Mouse (Mus musculus) embryo, embryonic 10.5 days (tissue): ENCODE data around the gene Omd.

Source experiments
- DNase-seq: peaks from one replicate; pipeline ENCODE4 v3.0.0-alpha.2; 2015; ENCODE audit warnings: low spot score

The Omd gene

DNA sequence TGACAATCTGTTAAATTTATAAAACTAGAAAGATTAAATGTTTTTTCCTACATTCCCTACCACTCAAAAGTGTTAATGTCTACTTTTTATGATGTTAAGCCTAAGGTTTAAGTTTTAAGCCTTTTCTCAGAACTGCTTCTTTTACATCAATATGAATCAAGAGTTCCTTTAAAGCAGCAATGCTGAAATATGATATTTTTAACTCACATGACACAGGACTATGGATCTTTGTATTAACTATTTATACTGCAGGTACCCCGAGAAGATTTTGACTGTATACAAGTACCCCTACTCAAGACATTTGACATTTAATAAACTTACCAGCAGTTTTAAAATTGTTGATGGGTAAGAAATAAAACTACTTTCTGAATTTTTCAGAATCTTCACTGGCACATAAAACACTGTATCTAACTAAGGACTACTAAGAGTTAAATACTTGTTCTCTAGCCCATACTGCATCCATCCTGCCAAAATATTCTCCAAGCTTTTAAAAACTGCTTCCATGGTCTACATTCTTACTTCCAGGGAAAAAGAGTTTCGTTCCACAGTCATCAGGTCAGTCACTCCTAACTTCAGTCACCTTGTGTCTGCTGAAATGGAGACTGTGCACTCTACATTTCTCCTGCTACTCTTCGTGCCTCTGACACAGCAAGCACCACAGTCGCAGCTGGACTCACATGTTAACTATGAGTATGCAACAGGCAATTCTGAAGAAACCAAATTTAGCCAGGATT lies 26.5 kb downstream of the Omd start:
- no peak for DNase-seq

DNA sequence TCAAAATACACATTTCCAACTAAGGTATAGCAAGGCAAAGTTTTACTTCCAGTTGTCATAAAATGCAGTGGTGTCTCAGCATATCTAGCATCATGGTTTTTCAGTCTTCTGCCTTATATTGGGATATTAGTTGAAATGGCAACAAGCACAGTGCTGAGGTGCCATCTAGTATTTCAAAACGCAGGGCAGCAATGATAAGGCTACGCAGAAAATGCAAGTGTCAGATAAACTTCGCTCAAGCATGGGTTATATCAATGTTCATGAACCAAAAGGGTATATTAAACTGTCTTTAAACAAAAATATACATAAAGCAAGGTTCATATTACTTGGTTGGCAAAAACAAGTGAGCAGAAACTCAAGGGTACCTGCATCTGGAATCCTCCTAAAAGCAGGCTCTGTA lies 34.8 kb downstream of the Omd start:
- no peak for DNase-seq

DNA sequence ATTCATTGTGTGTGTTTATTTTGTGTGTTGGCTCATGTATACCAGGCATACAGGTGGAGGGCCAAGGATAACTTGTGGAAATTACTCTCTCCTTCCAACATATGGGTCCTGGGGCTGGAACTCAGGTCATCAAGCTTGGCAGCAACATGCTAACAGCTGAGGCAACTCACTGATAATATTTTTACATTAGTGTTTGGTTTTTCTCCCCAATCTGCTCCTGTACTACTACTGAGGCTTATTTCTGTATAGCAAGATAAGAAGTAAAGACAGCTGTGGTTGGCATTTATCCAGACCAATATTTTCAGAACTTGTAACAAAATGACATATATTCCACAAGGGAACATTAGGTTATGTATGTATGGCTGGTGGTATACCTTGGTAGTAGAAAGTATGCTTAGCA lies 36.1 kb downstream of the Omd start:
- DNase-seq = no peak

DNA sequence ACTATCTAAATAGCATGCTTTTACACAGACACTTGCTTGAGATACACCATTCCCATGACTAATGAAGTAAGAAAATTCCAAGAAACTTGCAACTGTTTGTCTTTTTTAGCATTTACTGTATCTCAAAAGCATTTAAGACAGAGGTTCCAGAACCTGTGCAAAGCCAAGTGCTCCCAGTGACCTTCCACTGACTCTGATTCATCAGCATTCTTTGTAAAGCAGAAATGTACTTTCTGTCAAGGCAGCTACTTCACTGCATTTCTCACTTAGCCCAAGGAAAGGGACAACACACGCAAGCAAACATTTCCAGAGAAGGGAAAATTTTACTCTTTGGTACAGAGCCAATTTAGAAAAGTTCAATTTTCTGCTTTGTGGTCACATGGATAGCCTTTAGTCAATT lies 41.0 kb downstream of the Omd start:
- DNase-seq = no peak

DNA sequence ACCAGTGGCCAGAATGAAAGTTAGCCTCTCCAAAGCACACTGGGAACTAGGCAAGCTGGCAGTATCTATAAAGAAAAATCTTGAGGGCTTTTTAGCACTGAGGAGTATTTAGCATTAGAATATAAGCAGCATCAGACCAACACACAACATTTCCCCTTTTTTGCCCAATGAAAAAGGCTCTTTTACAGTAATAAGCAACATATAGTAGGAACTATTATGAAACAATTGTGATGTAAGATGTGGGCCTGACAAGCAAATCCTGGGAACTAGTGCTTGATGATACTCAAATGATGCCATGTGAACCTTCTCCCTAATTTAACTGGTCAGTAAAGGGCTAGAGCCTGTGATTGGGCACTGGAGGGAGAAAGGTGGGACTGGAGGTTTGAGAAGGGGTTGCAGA lies 45.9 kb downstream of the Omd start:
- no peak for DNase-seq

DNA sequence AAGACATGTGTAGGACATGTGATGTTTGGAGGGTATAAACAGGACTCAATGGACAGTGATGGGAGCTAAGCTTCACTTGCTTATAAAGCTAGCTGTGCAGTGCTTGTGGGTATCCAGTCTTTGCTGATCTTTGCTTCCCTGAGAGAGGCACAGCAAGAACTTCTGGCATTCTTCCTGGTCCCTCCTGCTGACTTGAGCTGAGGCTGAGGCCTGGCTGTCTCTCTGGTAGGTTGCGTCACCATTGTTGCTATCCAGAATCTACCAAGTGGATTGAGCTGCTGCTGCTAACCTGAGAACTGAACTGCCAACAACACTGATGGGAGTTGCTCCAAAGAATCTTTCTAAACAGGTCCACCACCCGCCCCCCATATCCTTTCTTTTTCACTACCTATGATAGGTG lies 46.8 kb downstream of the Omd start:
- no peak for DNase-seq

DNA sequence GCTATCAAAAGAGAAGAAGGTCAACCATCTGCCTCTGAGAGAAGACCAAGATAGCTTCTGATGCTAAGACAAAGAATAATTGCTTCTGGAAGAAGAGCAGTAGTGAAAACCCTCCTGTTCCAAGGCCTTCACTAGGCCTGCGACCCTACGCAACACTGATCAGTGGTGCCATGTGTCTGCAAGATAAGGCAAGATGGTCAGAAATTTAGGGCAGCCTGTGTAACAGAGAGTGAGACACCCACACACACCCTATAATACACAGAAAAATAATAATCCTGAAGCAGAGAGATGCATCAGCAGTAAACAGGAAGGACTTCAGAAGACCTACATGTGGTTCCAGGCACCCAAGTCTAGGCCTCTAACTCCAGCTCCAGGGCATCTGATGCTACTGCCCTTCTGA lies 57.7 kb downstream of the Omd start:
- no peak for DNase-seq
